Mouse (Mus musculus) embryonic facial prominence, embryonic 15.5 days (tissue): ENCODE data around the gene Eif2ak4. TPM values are rescaled to one million over a fixed set of nuclear protein-coding genes. Genes with fewer than 3 reads are reported as not detected.

Source experiments
- ATAC-seq: fragments of 200-750 bp; cut with Nextera tagmentation; 2 replicates; pipeline ENCODE4 v1.8.0; 2017; ENCODE audit warnings: low read depth, moderate TSS enrichment; ENCODE audit not compliant: insufficient number of reproducible peaks, low FRiP score, low TSS enrichment
- H3K27ac ChIP-seq: fragments of 300-500 bp; sonication (generic); replicated peaks from 2 replicates; pipeline ENCODE4 v1.5.1; 2015; ENCODE audit warnings: mild to moderate bottlenecking, inconsistent platforms
- H3K27me3 ChIP-seq: fragments of 300-500 bp; sonication (generic); 2 replicates; pipeline ENCODE4 v1.6.1; 2015; ENCODE audit warnings: inconsistent platforms
- H3K36me3 ChIP-seq: fragments of 300-500 bp; sonication (generic); 2 replicates; pipeline ENCODE4 v1.6.1; 2015; ENCODE audit warnings: mild to moderate bottlenecking, inconsistent platforms
- H3K4me1 ChIP-seq: fragments of 300-500 bp; sonication (generic); 2 replicates; pipeline ENCODE4 v1.6.1; 2015; ENCODE audit warnings: inconsistent platforms
- H3K4me2 ChIP-seq: fragments of 300-500 bp; sonication (generic); replicated peaks from 2 replicates; pipeline ENCODE4 v1.6.1; 2015; ENCODE audit warnings: mild to moderate bottlenecking, inconsistent platforms
- H3K4me3 ChIP-seq: fragments of 300-500 bp; sonication (generic); replicated peaks from 2 replicates; pipeline ENCODE4 v1.5.1; 2015; ENCODE audit warnings: mild to moderate bottlenecking, inconsistent platforms
- H3K9ac ChIP-seq: fragments of 300-500 bp; sonication (generic); 2 replicates; pipeline ENCODE4 v1.6.1; 2015; ENCODE audit warnings: inconsistent platforms
- H3K9me3 ChIP-seq: fragments of 300-500 bp; sonication (generic); replicated peaks from 2 replicates; pipeline ENCODE4 v1.6.1; 2016; ENCODE audit warnings: inconsistent platforms
- WGBS: fragments of 180-500 bp; shearing (Covaris S2); methylation state at CpG from one replicate; pipeline ENCODE4 v1.1.7; 2015; 5-methylcytosine and 5-hydroxymethylcytosine counted together
- polyA plus RNA-seq: library from polyadenylated mRNA; unstranded; fragments of >200 nt; fragmentation: Nextera tagmentation; extraction: Ambion mirVana; gene quantifications from 2 replicates; pipeline ENCODE4 v1.2.1, GENCODE M21; 2015

Gene Eif2ak4
- polyA plus RNA-seq, 1 experiment from 2014 or later, result 9.7 TPM

DNA sequence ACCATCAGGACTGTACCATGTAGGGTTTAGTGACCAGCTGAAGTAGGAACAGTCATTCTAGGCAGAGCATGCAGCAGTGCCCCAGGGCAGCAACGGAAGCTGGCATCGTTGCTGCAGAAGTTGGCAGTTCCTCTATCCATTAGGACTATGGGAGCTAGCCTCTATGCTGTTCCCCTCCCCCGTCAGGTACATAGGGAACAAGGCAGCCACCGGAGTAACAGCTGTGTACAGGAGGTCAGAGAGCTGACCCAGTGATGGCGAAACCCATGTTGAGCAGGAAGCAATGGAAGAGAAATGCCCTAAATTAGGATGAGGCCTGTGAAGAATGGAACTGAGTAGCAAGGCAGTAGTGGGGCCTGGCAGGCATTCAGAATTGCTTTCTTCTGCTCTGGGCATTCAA lies 53.8 kb downstream of the Eif2ak4 start:
- ATAC-seq, result no peak
- no peaks in the 10 kb centered on the region for H3K9me3 ChIP-seq
- 66% methylated on average over 5 of the region's 5 CpGs for WGBS
- H3K4me3 ChIP-seq, result no peak overlapping the region
- H3K4me1 ChIP-seq, result peaks cover 3% of the 10 kb centered on the region; the same call in 1 of the 2 replicates
- H3K27me3 ChIP-seq, result no peaks in the 10 kb centered on the region
- H3K27ac ChIP-seq, result no peak overlapping the region
- H3K9ac ChIP-seq, result no peak overlapping the region
- H3K4me2 ChIP-seq, result no peak overlapping the region
- peaks cover 46% of the 10 kb centered on the region for H3K36me3 ChIP-seq

DNA sequence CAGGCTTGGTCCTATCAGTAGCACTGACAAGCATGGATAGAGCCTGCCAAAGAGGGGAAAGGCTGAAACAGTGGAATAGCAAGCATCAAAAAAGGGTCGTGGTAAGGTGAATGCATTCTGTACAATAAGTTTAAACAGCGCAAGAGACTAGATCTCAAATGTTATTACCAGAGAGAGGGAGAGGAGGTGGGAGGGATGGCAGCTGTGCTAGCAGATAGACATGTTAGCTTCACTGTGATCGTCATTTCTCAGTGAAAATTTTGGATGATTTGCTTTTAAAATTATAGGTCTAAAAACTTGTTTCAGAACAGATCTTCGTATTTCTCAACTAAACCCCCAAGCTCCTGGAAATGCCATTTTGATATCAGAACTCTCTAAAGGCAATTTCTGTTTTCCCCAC lies 54.3 kb downstream of the Eif2ak4 start:
- no peak overlapping the region for H3K27ac ChIP-seq
- 89% methylated on average over 4 of the region's 4 CpGs for WGBS
- peaks cover 3% of the 10 kb centered on the region; the same call in 1 of the 2 replicates for H3K4me1 ChIP-seq
- no peak overlapping the region for H3K4me2 ChIP-seq
- no peaks in the 10 kb centered on the region for H3K27me3 ChIP-seq
- H3K36me3 ChIP-seq, result peaks cover 45% of the 10 kb centered on the region
- H3K9me3 ChIP-seq, result no peaks in the 10 kb centered on the region
- H3K4me3 ChIP-seq, result no peak overlapping the region
- no peak overlapping the region for H3K9ac ChIP-seq
- ATAC-seq, result no peak

- Histone ChIP-seq H3K9ac (no peak overlapping the region), H3K9me3 (no peaks in the 10 kb centered on the region), H3K4me3 (no peak overlapping the region), H3K36me3 (peaks cover 41% of the 10 kb centered on the region), H3K4me2 (no peak overlapping the region), H3K4me1 (peaks cover 3% of the 10 kb centered on the region; the same call in 1 of the 2 replicates), H3K27me3 (no peaks in the 10 kb centered on the region), H3K27ac (no peak overlapping the region)
- WGBS, result 46% methylated on average over 13 of the region's 13 CpGs
- ATAC-seq, result no peak; the same call in 1 of the 2 replicates
Measured at GRCm38 (mm10) chr2:118445696-118446674, 57.6 kb downstream of the Eif2ak4 start.

DNA sequence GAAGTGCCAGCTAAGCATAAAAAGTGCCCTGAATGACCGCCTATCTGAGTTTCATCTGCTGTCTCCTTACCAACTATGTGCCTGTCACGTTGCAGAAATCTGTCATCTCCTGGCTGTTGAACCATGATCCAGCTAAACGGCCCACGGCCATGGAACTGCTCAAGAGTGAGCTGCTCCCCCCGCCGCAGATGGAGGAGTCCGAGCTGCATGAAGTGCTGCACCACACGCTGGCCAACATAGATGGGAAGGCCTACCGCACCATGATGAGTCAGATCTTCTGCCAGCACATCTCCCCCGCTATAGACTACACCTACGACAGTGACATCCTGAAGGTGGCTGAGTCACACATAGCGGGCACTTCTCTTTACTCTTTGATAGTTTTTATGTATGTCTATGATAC lies 59.8 kb downstream of the Eif2ak4 start:
- 84% methylated on average over 12 of the region's 12 CpGs for WGBS
- Histone ChIP-seq H3K4me3 (no peak overlapping the region), H3K9me3 (no peaks in the 10 kb centered on the region), H3K9ac (no peak overlapping the region), H3K27ac (no peak overlapping the region), H3K4me1 (peaks cover 3% of the 10 kb centered on the region; the same call in 1 of the 2 replicates), H3K27me3 (no peaks in the 10 kb centered on the region), H3K36me3 (peaks cover 29% of the 10 kb centered on the region), H3K4me2 (no peak overlapping the region)
- no peak for ATAC-seq

- H3K4me1 ChIP-seq, result no peaks in the 10 kb centered on the region
- no peak overlapping the region for H3K4me2 ChIP-seq
- H3K27ac ChIP-seq, result no peak overlapping the region
- no peak overlapping the region for H3K4me3 ChIP-seq
- WGBS, result 88% methylated on average over 6 of the region's 6 CpGs
- H3K27me3 ChIP-seq, result no peaks in the 10 kb centered on the region
- no peak overlapping the region for H3K9ac ChIP-seq
- ATAC-seq, result no peak
- no peaks in the 10 kb centered on the region for H3K9me3 ChIP-seq
- peaks cover 26% of the 10 kb centered on the region for H3K36me3 ChIP-seq
Measured at GRCm38 (mm10) chr2:118451056-118451455, 62.6 kb downstream of the Eif2ak4 start.

DNA sequence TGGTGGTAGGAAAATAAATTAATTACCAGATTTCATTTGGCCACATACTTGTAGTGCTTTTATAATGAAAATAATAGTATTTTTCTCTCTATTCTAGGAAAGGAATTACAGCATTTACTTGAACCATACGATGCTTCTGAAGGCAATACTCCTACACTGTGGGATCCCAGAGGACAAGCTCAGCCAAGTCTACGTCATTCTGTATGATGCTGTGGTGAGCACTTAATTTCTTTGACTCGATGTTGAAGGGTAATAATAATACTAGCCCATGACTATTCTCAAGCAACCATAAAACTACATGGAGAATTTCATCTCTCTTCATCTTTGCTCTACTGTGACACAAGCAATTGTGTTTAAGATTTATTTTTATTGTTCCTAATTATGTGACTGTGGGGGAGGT lies 68.6 kb downstream of the Eif2ak4 start:
- Histone ChIP-seq H3K4me1 (peaks cover 12% of the 10 kb centered on the region), H3K36me3 (peaks cover 22% of the 10 kb centered on the region), H3K27me3 (no peaks in the 10 kb centered on the region), H3K9me3 (no peaks in the 10 kb centered on the region), H3K9ac (no peak overlapping the region), H3K27ac (no peak overlapping the region), H3K4me2 (no peak overlapping the region), H3K4me3 (no peak overlapping the region)
- 75% methylated on average over 3 of the region's 3 CpGs for WGBS
- no peak for ATAC-seq

GRCm38 (mm10) chr2:118457463-118458261 lies 69.2 kb downstream of the Eif2ak4 start:
- H3K36me3 ChIP-seq, result peaks cover 25% of the 10 kb centered on the region
- WGBS, result 79% methylated on average over 13 of the region's 13 CpGs
- H3K27ac ChIP-seq, result no peak overlapping the region
- H3K4me3 ChIP-seq, result no peak overlapping the region
- H3K9me3 ChIP-seq, result no peaks in the 10 kb centered on the region
- H3K4me2 ChIP-seq, result no peak overlapping the region
- ATAC-seq, result no peak
- no peaks in the 10 kb centered on the region for H3K27me3 ChIP-seq
- peaks cover 18% of the 10 kb centered on the region for H3K4me1 ChIP-seq
- H3K9ac ChIP-seq, result no peak overlapping the region

- no peaks in the 10 kb centered on the region for H3K9me3 ChIP-seq
- WGBS, result 45% methylated on average over 16 of the region's 16 CpGs
- no peak; the same call in 1 of the 2 replicates for ATAC-seq
- H3K4me1 ChIP-seq, result peaks cover 36% of the 10 kb centered on the region
- H3K9ac ChIP-seq, result no peak overlapping the region
- H3K27me3 ChIP-seq, result no peaks in the 10 kb centered on the region
- H3K27ac ChIP-seq, result no peak overlapping the region; the same call in 1 of the 2 replicates
- peaks cover 33% of the 10 kb centered on the region; the same call in 1 of the 2 replicates for H3K36me3 ChIP-seq
- no peak overlapping the region for H3K4me3 ChIP-seq
- H3K4me2 ChIP-seq, result no peak overlapping the region
Measured at GRCm38 (mm10) chr2:118461480-118462165, 73.2 kb downstream of the Eif2ak4 start.

DNA sequence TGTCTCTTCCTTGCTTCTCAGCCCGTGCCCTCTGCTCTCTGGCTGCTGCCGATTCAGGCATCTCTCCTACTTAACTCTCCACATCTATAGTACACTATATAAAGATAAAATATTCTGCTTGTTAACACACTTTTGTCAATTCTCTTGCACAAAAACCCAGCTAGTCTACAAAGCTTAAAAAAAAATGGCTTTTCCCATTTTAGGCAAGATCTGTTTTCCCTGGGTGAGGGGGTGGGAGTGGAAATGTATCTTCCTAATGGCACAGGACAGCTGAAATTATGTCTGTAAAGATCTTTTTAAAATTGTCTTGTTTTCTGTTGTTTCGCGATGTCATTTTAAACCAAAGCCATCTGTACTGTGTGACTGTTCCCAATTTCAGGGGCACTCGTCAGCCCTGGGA lies 75.1 kb downstream of the Eif2ak4 start:
- H3K27ac ChIP-seq, result no peak overlapping the region
- H3K4me3 ChIP-seq, result no peak overlapping the region
- no peaks in the 10 kb centered on the region for H3K9me3 ChIP-seq
- 44% methylated on average over 5 of the region's 5 CpGs for WGBS
- no peak overlapping the region for H3K9ac ChIP-seq
- ATAC-seq, result no peak
- H3K36me3 ChIP-seq, result peaks cover 48% of the 10 kb centered on the region
- H3K4me1 ChIP-seq, result peaks cover 36% of the 10 kb centered on the region
- H3K27me3 ChIP-seq, result no peaks in the 10 kb centered on the region
- no peak overlapping the region for H3K4me2 ChIP-seq

DNA sequence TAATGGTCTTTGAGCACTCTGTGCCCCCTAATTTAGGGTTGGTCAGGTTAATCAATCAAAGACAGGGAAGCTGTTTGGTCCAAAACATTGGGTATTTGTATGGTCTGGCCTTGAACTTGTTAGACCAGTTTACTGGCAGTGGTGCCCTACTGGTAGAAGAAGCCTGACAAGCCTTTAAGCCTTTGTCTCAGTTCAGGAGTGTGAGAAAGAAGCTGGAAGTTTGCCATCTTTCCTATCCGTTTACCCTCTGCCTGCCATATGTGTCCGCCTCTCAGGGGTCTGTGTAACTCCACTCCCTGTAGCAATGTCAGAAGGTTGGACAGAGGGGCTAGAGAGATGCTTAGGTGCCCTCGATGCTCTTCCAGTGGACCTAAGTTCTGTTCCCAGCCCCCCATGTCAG lies 76.0 kb downstream of the Eif2ak4 start:
- peaks cover 56% of the 10 kb centered on the region for H3K36me3 ChIP-seq
- H3K9me3 ChIP-seq, result no peaks in the 10 kb centered on the region
- peaks cover 36% of the 10 kb centered on the region for H3K4me1 ChIP-seq
- ATAC-seq, result 0 out of 2 replicates have a peak, but pooled peaks have one; percentile 34
- H3K4me3 ChIP-seq, result no peak overlapping the region
- H3K9ac ChIP-seq, result no peak overlapping the region
- no peak overlapping the region for H3K27ac ChIP-seq
- H3K27me3 ChIP-seq, result no peaks in the 10 kb centered on the region
- WGBS, result 53% methylated on average over 3 of the region's 3 CpGs
- no peak overlapping the region for H3K4me2 ChIP-seq

DNA sequence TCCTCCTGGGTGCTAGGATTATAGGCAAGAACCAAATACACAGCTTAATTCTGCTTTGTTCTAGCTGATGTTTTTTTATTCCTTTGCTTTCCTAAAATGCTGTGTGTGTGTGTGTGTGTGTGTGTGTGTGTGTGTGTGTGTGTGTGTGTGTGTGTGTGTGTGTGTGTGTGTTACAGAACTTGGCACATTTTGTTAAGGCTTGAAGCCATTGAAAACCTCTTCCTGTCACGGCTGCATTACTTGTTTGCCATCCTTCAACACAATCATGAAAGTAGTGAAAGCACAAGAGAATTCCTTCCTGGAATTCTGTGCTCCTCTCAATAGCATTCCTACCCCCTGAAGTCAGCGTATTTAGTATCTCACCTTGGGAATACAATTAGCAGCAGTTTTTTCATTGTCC lies 77.5 kb downstream of the Eif2ak4 start:
- Histone ChIP-seq H3K4me3 (no peak overlapping the region), H3K27me3 (no peaks in the 10 kb centered on the region), H3K36me3 (peaks cover 66% of the 10 kb centered on the region), H3K27ac (no peak overlapping the region), H3K4me1 (peaks cover 36% of the 10 kb centered on the region), H3K9me3 (no peaks in the 10 kb centered on the region), H3K9ac (no peak overlapping the region), H3K4me2 (no peak overlapping the region)
- 78% methylated on average over 2 of the region's 2 CpGs for WGBS
- ATAC-seq, result no peak
